Mouse (Mus musculus): ENCODE data around the gene Stum.

The Stum gene

DNA sequence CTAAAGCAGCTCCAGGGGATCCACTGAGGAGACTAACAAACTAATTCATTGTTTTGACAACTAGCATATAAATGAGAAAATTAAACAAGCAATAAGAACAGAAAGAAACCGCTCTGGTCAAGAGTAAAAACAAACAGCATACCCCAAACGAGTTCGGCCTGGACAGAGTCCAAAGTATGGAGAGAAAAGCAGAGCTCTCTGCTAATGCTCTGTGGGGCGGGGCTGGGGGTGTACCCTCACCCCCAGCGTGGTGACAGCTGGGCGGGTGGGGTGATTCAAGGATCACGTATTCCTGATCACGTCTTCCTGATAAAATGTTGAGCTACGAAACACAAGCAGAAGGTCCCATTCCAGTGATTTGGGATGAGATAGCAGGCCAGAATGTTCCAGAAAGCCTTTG, 9.5 kb upstream of the Stum start:
- peak in 1 of 2 experiments; percentile 26 for DNase-seq

DNA sequence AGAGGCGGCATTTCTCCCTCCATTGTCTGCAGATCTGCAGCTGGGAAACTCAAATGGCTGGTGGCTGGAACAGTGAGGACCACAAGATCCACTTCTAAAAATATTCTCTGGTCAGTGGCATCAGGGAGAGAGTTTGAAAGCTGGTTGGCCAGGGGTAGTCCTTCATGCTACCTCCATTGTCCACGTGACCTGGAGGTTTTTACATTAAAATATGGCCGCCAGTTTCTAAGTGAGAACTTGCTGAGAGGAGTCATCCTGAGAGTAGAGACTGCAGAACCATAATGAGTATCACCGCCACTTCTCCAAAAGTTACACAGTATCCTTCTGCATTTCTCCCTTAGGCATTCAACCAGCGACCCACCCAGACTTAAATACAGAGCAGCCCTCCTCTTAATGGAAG, 2.0 kb upstream of the Stum start:
- no peak for DNase-seq

DNA sequence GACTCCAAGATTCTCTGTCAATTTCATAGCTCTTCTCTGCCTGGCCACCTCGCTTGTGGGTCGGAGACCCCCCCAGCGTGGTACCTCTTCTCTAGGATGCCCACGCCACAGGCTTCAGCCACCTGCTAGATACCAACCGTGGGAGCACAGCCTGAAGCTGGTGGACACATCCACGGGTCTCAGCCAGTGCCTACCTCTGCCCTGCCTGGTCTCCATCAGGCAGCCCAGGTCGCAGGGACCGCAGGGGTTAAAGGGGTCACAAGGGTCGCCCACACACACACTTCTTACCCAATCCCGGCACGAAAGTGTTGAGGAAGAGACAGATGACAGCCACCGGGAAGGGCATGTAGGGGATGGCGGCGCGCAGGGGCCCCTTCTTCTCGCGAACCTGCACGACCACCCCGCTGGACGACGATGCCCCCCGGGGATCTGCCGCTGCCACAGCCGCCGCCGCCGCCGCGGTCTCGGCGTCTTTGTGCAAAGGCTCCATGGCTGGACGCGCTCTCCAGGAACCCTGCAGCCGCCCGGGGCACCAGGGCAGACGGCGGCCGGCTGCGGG, 385 bp downstream of the Stum start:
- DNase-seq: peak in 1 of 2 experiments; percentile 9

DNA sequence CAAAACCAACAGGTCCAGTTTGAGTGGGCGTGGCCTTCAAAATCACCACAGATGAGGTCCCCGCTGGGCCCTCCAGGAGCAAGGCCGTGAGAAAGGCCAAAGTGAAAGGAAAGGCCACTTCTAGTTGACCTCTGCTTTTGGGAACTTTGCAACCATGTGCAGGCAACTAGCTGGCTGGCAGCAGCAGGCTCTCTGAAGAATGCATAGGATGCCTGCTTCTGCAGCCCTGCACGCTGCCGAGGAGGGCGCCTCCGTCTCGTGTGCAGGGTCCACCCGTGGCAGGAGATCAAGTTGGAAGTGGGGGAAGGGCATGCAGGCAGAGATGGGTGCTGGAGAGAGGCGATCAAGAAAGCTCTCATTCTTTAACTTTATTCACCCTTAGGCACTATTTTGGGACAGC, 1.3 kb downstream of the Stum start:
- peak; percentile 21 to 44 for DNase-seq

DNA sequence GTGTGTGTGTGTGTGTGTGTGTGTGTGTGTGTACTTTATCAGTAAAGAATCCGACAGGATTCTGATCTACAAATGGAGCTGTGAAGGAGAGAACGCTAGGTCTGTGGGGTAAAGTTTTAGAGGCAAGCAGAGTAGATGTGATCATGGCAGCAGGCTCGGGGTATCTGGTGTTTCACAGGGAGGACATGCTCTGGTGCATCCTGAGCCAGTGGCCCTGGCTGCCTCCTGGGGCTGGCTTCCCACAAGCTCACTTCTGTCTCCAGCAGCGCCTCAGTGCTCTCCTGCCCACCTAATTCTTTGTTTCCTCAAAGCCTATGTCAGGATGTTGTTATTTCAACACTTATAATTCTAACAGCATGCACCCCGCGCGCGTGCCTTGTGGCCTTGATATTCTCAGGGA, 2.0 kb downstream of the Stum start:
- DNase-seq: peak; percentile 15 to 30

DNA sequence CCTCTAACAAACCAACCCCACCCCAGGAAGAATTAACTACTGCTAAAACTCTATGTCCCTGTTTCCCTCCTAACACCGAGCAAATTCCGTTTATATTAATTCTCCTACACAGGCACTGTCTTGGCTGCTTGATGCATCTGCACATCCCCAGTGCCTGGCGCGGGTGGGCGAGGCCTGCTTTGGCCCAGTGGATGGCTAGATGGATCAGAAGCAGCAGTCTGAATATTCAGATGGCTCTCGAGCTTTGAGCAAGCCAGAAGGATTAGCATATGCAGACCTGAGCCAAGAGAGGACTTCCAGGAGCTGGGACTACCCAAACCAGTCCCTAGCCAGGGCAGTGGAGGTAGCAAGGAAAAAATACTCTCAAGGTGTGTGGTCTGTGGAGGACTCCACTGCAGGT, 3.0 kb downstream of the Stum start:
- DNase-seq: no peak

DNA sequence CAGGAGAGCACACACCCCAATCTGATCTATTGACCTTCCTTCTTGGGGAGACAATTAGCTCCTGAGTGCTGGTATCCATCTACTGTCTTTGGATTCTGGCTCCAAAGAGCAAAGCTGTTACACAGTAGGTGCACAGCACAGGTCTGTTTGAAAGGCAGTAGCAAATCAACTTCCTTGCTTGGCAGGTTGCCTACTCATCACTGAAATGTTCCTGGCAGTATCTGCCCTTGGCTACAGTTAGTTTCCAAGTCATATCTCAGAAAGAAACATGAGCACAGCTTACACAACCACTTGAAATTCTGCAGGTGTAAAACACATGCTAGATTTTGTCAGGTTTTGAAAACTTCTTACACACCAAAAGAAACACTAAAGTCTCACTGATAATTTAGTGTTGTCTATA, 9.7 kb downstream of the Stum start:
- DNase-seq: no peak

DNA sequence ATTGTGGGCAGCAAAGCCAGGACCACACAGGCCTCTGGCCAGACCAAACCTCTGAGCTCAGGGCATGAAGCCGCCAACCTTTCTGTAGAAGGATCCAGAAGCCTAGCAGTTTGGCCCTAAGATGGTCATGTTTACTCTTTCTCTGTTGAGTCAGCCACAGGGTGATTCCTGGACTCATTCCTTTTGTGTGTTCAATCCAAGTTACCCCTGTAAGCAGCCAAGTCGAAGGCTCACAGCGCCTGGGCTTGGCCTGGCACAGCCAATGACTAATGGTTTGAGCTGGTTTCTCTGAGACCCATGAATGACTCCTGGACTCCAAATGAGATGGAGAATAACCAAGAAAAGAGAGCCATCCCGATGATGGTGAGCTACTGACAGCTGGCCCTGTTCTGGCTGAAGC, 15.3 kb downstream of the Stum start:
- DNase-seq: no peak

DNA sequence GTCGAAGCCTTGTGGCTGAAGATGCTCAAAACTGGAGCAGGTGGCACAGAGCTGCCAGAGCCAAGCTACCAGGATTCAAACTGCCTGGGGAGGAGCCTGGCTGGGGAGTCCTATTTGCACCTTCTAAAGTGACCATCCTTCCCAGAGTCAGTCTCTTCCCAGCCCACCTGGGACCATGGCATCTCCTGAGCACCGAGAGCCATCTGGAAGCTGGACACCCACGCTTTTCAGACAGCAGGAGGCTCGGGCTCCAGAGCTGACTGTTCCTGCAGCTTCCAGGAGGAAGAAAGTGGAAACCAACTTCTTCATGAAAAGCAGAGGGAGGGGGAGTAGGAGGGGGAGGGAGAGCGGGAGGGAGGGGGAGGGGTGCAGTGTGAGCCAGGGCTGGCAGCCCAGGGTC, 17.7 kb downstream of the Stum start:
- DNase-seq: no peak

DNA sequence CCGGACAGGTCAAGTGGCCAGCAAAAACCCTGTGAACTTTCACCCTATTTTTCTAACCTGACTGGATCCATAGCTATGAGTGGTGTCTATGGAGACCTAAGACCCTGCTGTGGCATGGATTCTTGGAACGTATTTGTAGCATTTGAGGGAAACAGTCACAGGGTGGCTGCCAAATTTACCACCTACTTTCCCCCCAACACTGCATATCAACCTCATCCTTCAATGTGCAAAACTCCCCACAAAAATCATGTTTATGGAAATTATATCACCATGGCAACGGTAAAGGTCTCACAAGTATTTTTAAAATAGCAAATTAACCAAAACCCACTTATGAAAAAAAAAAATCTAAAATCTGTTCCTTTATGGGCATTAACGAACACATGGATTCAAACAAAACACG, 18.9 kb downstream of the Stum start:
- no peak for DNase-seq

DNA sequence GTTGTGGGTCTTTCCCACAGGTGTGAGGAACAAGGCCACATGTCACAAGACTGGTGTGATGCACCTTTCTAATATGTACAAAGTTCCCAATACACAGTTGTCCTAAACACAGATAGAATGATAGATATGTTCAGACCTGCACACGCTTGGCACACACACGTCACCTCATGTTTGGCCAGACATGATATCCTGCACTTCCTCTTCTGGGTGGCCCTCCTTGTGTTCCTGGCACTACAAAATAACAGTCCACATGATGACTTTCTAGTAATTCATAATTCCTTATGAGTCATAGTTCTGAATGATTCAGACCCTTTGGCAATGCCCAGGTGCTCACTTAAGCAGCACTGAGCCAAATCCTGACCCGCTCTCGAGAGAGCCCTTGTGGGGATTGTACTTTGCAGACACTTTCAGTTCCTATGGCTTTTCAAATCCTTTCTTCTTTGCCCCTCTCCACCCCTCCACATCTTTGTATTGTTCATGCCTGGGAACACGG, 20.3 kb downstream of the Stum start:
- no peak for DNase-seq

DNA sequence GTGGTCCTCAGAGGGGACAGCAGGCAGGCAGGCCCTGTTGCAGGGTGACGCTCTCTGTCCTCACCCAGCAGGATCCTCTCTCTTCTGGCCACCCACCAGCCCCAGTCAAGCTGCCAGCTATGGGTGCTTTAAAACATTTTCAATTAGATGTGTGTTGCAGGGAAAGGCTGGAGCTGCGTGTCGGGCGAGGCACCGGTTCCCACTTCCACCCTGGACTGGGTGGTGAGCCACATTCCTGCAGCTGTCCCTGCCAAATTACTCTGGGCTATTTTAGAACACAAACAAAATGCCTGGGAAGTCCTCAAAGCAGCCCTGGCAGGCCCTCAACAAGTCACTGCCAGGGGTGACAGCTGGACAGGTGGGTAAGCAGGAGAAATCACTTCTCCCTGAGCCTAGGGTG, 20.9 kb downstream of the Stum start:
- DNase-seq: no peak

DNA sequence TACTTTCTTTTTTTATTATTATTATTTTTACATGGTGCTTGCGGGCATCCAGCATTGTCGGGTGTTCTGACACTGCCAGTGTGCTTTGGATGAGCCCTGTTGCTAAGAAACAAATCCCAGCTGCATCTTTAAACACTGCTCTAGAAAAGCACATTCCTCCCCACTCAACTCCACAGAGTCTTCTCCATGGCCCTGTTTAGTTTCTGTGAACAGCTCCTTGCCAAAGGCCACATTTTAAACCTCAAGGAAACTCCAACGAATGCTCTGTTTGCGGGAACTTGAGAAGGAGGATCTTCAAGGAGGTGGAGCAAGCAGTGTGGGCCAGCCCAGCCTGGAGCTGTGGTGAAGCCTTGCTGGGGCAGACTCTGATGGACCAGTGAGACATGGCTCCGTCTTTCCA, 22.6 kb downstream of the Stum start:
- DNase-seq: peak; percentile 24 to 37

DNA sequence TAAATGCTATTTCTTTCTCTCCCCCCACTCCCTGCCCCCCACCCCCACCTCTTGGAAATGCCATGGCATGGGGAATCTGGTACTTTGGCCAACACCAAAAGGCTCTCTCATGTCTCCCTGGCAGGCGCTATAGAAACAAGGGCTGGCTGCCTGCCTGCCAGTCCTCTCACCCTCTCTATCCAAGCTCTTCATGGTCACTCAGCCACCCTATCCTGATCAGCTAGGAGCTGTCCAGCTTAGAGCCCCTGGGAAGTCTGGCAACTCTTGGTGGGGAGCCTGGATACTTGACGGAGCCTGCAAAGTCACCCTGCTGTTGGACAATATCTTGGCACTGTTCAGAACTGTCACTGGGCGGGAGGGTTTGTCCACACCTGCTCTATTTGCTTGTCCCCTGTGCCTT, 24.6 kb downstream of the Stum start:
- DNase-seq: no peak

DNA sequence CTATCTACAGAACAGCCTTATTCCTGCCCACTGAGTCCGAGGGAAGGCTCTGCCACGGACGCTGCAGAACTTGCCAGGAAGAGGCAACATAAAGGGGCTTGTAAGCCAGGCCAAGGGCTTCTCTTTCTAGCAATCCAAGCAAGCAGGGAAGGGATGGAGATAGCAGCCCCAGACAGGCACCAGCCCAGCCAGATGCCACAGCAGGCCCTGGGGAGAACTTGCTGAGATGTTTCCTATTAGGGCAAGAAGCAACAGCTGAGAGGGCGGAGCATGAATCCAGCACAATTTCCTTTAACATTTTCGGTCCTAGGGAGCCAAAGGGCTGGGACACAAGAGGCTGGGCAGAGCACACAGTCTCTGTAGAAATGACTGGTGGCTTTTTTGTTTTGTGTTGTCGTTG, 25.0 kb downstream of the Stum start:
- peak; percentile 29 to 38 for DNase-seq

DNA sequence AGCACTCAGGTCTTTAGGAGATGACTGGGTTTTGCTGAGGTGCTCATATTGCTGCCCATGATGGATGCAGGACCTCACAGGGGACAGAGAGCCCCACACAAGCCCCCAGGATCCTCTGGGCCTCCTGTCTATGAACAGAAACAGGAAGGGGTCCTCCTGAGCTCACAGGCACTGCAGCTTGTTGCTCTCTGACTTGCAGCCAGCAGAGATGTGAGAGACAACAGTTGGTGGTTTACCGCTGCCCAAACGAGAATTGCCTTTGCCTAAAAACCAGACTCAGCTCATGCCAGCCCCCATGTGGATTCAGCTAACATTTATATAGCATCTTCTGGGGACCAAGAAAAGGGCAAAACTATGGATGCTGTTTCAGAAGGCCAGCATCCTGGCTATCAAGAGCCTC, 33.7 kb downstream of the Stum start:
- no peak for DNase-seq

DNA sequence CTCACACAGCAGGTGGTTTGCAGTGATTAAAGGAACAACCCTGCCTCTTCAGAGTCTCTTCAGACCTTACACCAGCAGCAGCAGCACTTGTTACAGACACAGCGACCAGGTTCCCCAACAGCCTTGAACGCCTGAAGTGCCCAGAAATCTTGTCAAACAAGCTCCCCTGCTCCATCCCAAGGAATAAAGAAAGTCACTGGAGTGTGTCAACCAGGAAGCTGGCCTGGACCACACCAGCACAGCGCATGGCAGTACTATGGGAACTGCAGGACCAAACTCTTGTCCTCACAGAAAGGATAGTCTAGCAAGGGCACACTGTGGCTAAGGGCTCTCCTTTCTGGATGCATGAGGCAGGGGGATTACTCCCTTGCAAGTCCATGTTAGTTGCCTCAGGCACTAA, 38.9 kb downstream of the Stum start:
- DNase-seq: no peak

DNA sequence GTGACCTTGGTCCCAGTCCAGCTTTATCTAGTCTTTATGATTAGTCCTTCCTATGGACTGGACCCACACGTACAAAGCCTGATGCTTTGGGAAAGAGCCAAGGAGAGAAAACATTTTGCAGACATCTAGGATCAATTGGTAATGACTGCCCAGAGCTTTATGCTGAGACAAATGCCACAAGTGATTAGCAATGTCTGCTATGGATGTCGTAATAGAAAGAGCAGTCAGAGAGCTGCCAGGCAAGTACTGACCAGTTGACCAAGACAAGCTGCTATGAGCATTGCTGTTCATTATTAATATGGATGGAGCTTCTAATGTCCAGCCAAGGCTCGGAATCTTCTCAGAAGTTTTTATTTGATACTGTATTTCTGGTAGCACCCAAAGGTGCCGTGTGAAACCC, 43.8 kb downstream of the Stum start:
- DNase-seq: no peak

DNA sequence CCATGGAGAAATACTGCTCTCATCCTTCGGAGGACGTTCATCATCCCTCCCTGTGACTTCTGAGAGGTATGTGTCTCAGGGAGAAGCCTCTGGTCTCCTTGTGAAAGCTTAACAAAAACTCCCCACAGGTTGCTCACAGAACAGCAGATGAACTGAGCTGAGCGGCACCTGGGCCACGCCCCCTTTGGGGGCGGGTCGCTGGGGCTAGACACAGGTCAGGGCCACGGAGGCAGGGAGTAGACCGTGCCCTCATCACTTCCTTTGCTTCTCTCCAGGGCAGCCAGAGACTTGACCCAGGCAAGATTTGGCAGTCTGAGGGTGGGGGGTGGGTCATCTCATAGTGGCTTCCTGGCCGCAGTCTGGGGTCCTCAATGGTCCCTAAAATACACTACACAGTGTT, 48.4 kb downstream of the Stum start:
- DNase-seq: peak in 1 of 2 experiments; percentile 65

DNA sequence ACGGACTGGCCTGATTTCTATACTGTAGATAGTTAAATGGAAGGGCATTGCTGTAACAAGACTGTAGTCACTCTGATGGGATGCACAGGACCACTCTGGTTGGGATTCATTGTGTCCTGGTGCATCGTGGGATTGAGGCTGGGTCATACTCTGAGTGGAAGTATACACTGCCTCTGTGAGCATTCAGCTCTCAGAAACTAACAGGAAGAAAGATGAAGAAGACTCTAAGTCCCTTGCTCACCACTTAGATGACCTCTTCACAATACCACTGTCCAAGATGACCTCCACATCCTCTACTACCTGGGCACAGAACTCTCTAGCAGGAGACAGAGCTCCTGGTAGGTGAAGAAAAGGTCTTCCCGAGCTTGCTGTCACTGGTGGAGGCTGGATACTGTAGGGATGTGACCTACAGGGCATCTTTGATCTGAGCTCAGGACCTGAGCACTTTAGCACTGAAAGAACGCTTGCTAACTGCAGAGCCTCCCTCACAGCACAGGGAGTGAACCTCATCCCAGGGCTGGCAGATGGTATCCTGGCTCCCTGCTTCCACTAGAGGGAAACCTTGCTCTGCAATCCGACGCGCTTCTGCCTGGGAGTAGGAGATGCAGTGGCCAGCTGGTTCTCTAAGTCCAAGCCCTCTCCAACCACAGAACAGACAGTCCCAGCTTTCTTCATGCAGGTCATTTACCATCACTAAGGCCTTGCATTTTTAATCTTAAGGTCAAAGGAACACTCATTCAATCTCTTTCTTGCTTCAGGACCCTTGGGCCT, 49.3 kb downstream of the Stum start:
- DNase-seq: peak; percentile 72 to 79

DNA sequence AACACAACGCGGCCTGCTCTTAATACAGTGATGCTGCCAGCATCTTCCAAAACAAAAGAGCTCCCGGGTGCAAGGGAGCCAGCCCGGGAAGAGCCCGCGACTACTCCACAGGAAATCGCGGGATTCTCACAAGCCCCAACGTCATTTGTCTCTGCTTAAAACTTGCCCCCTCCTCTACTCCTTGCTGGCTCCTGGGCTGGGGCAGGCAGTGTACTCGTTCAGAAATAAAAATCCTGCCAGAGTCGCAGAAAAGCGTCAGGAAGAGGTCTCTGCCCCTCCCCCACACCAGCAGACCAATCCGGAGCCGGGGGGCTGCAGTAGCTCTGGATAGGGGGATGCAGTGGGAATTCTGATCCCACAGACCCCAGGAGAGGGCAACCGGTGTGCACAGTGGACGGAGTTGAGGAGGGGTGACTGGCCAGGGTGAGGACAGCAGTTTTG, 50.2 kb downstream of the Stum start:
- peak in 1 of 2 experiments; percentile 33 for DNase-seq

DNA sequence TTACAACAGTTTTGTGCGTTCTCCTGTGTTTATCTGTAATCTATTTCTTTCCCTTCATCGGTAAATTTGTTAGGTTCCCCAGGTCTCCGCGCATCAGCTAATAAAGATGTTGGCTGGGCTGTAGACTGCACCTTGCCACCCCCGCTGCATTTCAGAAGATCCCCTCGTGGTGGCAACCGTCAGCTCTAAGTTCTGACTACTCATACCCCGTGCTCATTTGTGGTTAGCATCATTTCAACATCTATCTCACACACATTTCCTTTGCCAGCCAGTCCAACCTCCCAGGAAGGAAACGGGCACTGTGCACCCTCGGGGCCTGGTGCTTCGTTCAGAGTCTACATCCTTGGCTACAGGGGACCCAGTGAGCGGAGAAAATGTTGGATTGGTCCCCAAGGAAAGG, 51.5 kb downstream of the Stum start:
- peak in 1 of 2 experiments; percentile 29 for DNase-seq

DNA sequence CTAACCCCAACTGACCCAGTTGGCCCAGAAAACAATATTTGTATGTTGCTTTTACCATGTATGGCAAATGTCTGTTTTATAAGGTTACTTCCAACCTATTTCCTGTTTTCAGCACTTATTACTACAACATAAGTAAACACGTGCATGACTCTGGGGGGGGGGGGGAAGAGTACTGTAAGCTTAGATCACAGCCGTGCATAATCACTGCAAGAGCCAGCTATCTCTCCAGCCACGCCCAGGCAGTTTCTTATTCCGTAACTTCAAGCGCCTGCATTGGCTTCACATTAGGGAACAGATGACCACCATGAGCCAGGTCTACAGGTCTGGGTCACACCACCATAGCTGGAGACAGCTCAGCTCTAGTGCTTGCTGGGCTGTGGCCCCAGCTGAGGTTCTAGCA, 53.5 kb downstream of the Stum start:
- DNase-seq: no peak

DNA sequence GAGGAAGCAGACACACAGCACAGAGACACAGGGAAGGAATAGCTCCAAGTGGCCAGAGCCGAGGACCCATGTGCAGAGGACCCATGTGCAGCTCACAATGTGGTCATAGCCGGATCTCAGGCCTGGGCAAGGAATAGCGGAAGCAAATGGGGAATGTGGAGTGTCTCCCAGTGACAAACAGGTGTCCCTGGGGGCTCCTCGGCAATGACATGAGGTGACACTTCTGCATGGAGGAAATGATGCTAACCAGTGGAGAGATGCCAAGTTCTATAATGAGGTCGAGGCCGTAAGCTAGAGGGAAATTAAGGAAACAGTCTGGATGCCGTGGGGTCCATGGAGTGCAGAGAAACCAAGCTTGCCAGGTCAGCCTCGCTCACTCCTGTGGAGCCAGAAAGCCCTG, 54.4 kb downstream of the Stum start:
- DNase-seq: no peak
